Mouse (Mus musculus) left cerebral cortex, postnatal 14 days (tissue): ENCODE results near the gene Tapbpl. TPM values are rescaled to one million over a fixed set of nuclear protein-coding genes. Genes with fewer than 3 reads are reported as not detected.
"Not testable (repeated sequence)": the region's sequence is repeated elsewhere in the genome, so short reads cannot be mapped to it uniquely, and the experiment has no call there.

Experiments
- DNase-seq, 2 experiments: peaks; one replicate each; pipeline ENCODE4 v3.0.0; 2021 to 2022; ENCODE audit warnings: low spot score in 2 of 2, mixed read lengths in 1 of 2
- intact Hi-C: fragments of 180-260 bp; cut with DNase I; formaldehyde crosslinking; loops from one replicate; pipeline ENCODE4 v1.15.1; 2025
- long read RNA-seq, 2 experiments: library from polyadenylated mRNA; stranded (forward); transcript quantifications; one replicate each; pipeline ENCODE4 v2.0.0; 2021
- total RNA-seq, 2 experiments: library from RNA; stranded (reverse); gene quantifications; 2 replicates each; pipeline ENCODE4 v1.2.3; 2021

Tapbpl gene
- 1 to 10 TPM; 2.0 to 2.9 TPM for total RNA-seq
- long read RNA-seq, experiment 1, partial matches to known transcripts, result 0 of 3 reads
- long read RNA-seq, experiment 1, other reads (novel, unspliced or antisense), result 1 of 3 reads
- long read RNA-seq, experiment 2, partial matches to known transcripts, result 3 of 6 reads
- long read RNA-seq, experiment 2, other reads (novel, unspliced or antisense), result 2 of 6 reads

GRCm38 (mm10) chr6:125231117-125232044 is at the start of gene Tapbpl:
Gene Tapbpl, minus strand, starts transcription at chr6:125231860.
- peak in 1 of 2 experiments; percentile 30 for DNase-seq
- intact Hi-C loops, result no loop called here

- intact Hi-C loops, result loop anchor here (10.0 kb wide), 1 partner anchor 325 kb away; no protein-coding TSS in a partner anchor
- DNase-seq, result no peak
These were observed 48.1 kb upstream of the Tapbpl start for GRCm38 (mm10) chr6:125279729-125280128.

GRCm38 (mm10) chr6:125274841-125275563 is 43.3 kb upstream of the Tapbpl start:
- peak; percentile 43 to 64 for DNase-seq
- intact Hi-C loops, result loop anchor here (2.0 to 10.0 kb wide), 3 partner anchors 90 to 330 kb away; partner anchors contain the start of gene Iffo1

GRCm38 (mm10) chr6:125272228-125272785 is 40.6 kb upstream of the Tapbpl start:
- intact Hi-C loops, result loop anchor here (5.0 to 10.0 kb wide), 2 partner anchors 125 to 332 kb away; partner anchors contain the start of gene Iffo1
- no peak for DNase-seq

- DNase-seq, result peak; percentile 96
- intact Hi-C loops, result loop anchor here (1.0 to 10.0 kb wide), 3 partner anchors 52 to 333 kb away; partner anchors contain the start of gene Iffo1
These were observed 40.0 kb upstream of the Tapbpl start for GRCm38 (mm10) chr6:125271455-125272227.

- DNase-seq, result no peak
- intact Hi-C loops, result no loop called here
These were observed 37.1 kb upstream of the Tapbpl start for GRCm38 (mm10) chr6:125268799-125269198.

- no peak for DNase-seq
- intact Hi-C loops, result no loop called here
These were observed 35.8 kb upstream of the Tapbpl start for GRCm38 (mm10) chr6:125267469-125267868.

- DNase-seq, intact Hi-C loops: not testable (repeated sequence)
These were observed 34.9 kb upstream of the Tapbpl start for GRCm38 (mm10) chr6:125266600-125266999.

GRCm38 (mm10) chr6:125266091-125266490 is 34.4 kb upstream of the Tapbpl start:
- DNase-seq, result no peak
- intact Hi-C loops, result no loop called here

- intact Hi-C loops, result no loop called here
- peak; percentile 39 to 53 for DNase-seq
These were observed 33.6 kb upstream of the Tapbpl start for GRCm38 (mm10) chr6:125265239-125265638.

- no peak for DNase-seq
- intact Hi-C loops, result no loop called here
These were observed 32.6 kb upstream of the Tapbpl start for GRCm38 (mm10) chr6:125264219-125264618.

GRCm38 (mm10) chr6:125260006-125260555 is 28.4 kb upstream of the Tapbpl start:
- DNase-seq, result no peak
- intact Hi-C loops, result no loop called here

GRCm38 (mm10) chr6:125256222-125256966 is 24.7 kb upstream of the Tapbpl start:
- no peak for DNase-seq
- intact Hi-C loops, result no loop called here

GRCm38 (mm10) chr6:125255516-125256044 is 23.9 kb upstream of the Tapbpl start:
- DNase-seq, result no peak
- intact Hi-C loops, result no loop called here

GRCm38 (mm10) chr6:125253863-125254715 is 22.4 kb upstream of the Tapbpl start:
- intact Hi-C loops, result no loop called here
- no peak for DNase-seq

- intact Hi-C loops, result no loop called here
- DNase-seq, result no peak
These were observed 21.1 kb upstream of the Tapbpl start for GRCm38 (mm10) chr6:125252711-125253110.

GRCm38 (mm10) chr6:125252285-125252684 is 20.6 kb upstream of the Tapbpl start:
- no peak for DNase-seq
- intact Hi-C loops, result no loop called here
